ENCODE assay signal across 25 mouse cellular contexts in genomic region chr15:92525416-92525815, GRCm38 (mm10).
"Had no signal": no experiment of that assay in that cellular context is flagged by ENCODE, and none has a peak within 500 bp of the region (broad histone marks: within the 10 kb centered on the region; RNA-seq: fewer than 3 reads in every experiment).

No protein-coding gene starts in this region.

- H3K27ac ChIP-seq: gastrocnemius, adult 2 months; heart, embryonic 10.5 days; hindbrain, embryonic 12.5 days; hindbrain, embryonic 15.5 days; intestine, embryonic 15.5 days; left cerebral cortex, adult 2 months; limb, embryonic 10.5 days; limb, embryonic 12.5 days had no signal

- H3K4me3 ChIP-seq: gastrocnemius, adult 2 months; heart, embryonic 10.5 days; heart, embryonic 12.5 days; hindbrain, embryonic 12.5 days; hindbrain, embryonic 15.5 days; intestine, embryonic 15.5 days; left cerebral cortex, adult 2 months; limb, embryonic 10.5 days; limb, embryonic 12.5 days had no signal

- DNase-seq: gastrocnemius, adult 2 months; gastrocnemius, postnatal 10 days; gastrocnemius, postnatal 25 days; heart, adult 18-20 months; heart, postnatal 10 days; heart, postnatal 4 days; kidney, adult 18-20 months; kidney, adult 9 months; kidney, postnatal 10 days; kidney, postnatal 25 days; kidney, postnatal 4 days; layer of hippocampus, adult 9-11 months; layer of hippocampus, postnatal 36 days; liver had no signal

- ATAC-seq: inflammation-experienced regulatory T-cells, adult 6 months; intestine, embryonic 15.5 days; intestine, postnatal 0 days had no signal

- H3K36me3 ChIP-seq: heart, embryonic 10.5 days; heart, embryonic 12.5 days; hindbrain, embryonic 12.5 days; hindbrain, embryonic 15.5 days; intestine, embryonic 15.5 days; limb, embryonic 10.5 days; limb, embryonic 12.5 days had no signal

- H3K9me3 ChIP-seq: heart, embryonic 10.5 days; hindbrain, embryonic 15.5 days; intestine, embryonic 15.5 days; limb, embryonic 10.5 days had no signal

- H3K27me3 ChIP-seq: heart, embryonic 12.5 days; hindbrain, embryonic 12.5 days; hindbrain, embryonic 15.5 days; intestine, embryonic 15.5 days had no signal

- H3K4me2 ChIP-seq: heart, embryonic 12.5 days; hindbrain, embryonic 12.5 days; hindbrain, embryonic 15.5 days; intestine, embryonic 15.5 days; limb, embryonic 12.5 days; liver, embryonic 11.5 days had no signal

- H3K9ac ChIP-seq: heart, embryonic 12.5 days; hindbrain, embryonic 12.5 days; hindbrain, embryonic 15.5 days; intestine, embryonic 15.5 days; limb, embryonic 12.5 days had no signal

- H3K4me1 ChIP-seq: intestine, embryonic 15.5 days had no signal
